Mouse (Mus musculus) MEL-GATA-1-ER (cell line): Measurements from ENCODE around the gene Prok1.

ENCODE experiments used
- DNase-seq: peaks from one replicate; pipeline ENCODE4 v3.0.0-alpha.2; 2012; ENCODE audit warnings: low read depth; ENCODE audit errors: extremely low read depth

Prok1 gene

GRCm38 (mm10) chr3:107238471-107238980, 981 bp downstream of the Prok1 start:
- no peak for DNase-seq

- no peak for DNase-seq
Measured at GRCm38 (mm10) chr3:107238051-107238450, 1.5 kb downstream of the Prok1 start.

GRCm38 (mm10) chr3:107233945-107234344, 5.6 kb downstream of the Prok1 start:
- no peak for DNase-seq

- peak; percentile 66 for DNase-seq
Measured at GRCm38 (mm10) chr3:107233351-107233813, 6.1 kb downstream of the Prok1 start.

GRCm38 (mm10) chr3:107231202-107231601, 8.3 kb downstream of the Prok1 start:
- DNase-seq: no peak

GRCm38 (mm10) chr3:107230527-107230926, 9.0 kb downstream of the Prok1 start, which contains the start of gene A630076J17Rik:
Gene A630076J17Rik (plus strand): TSS chr3:107230614.
- no peak for DNase-seq

GRCm38 (mm10) chr3:107229822-107230221, 9.7 kb downstream of the Prok1 start:
- DNase-seq: no peak

GRCm38 (mm10) chr3:107229221-107229620, 10.3 kb downstream of the Prok1 start:
- no peak for DNase-seq

GRCm38 (mm10) chr3:107225820-107226219, 13.7 kb downstream of the Prok1 start:
- no peak for DNase-seq

GRCm38 (mm10) chr3:107223230-107223629, 16.3 kb downstream of the Prok1 start:
- no peak for DNase-seq

GRCm38 (mm10) chr3:107221608-107222007, 17.9 kb downstream of the Prok1 start, which contains the start of gene Cym:
Gene Cym (minus strand): TSS chr3:107221732.
- DNase-seq: no peak

- DNase-seq: no peak
Measured at GRCm38 (mm10) chr3:107218572-107218971, 20.9 kb downstream of the Prok1 start.

- no peak for DNase-seq
Measured at GRCm38 (mm10) chr3:107217101-107217480, 22.4 kb downstream of the Prok1 start.

GRCm38 (mm10) chr3:107216400-107217100, 23.0 kb downstream of the Prok1 start:
- no peak for DNase-seq

- DNase-seq: no peak
Measured at GRCm38 (mm10) chr3:107214606-107215005, 24.9 kb downstream of the Prok1 start.

GRCm38 (mm10) chr3:107207625-107208253, 31.8 kb downstream of the Prok1 start:
- no peak for DNase-seq

- no peak for DNase-seq
Measured at GRCm38 (mm10) chr3:107206490-107207150, 32.9 kb downstream of the Prok1 start.

- peak; percentile 27 for DNase-seq
Measured at GRCm38 (mm10) chr3:107205994-107206393, 33.5 kb downstream of the Prok1 start.

- no peak for DNase-seq
Measured at GRCm38 (mm10) chr3:107205170-107205569, 34.3 kb downstream of the Prok1 start.

GRCm38 (mm10) chr3:107204413-107204812, 35.1 kb downstream of the Prok1 start:
- DNase-seq: no peak

GRCm38 (mm10) chr3:107201310-107202180, 38.0 kb downstream of the Prok1 start:
- no peak for DNase-seq
